Mouse (Mus musculus): ENCODE results near the gene Creld1. TPM values are rescaled to one million over a fixed set of nuclear protein-coding genes. Genes with fewer than 3 reads are reported as not detected.

Creld1 gene
- polyA plus RNA-seq, 1 experiment from 2014 or later, result 32.6 TPM

GRCm38 (mm10) chr6:113482477-113483099, 509 bp upstream of the Creld1 start:
- peaks cover 16 to 27% of the 10 kb centered on the region in 2 experiments for H3K4me1 ChIP-seq (ENCODE audit: control insufficient read depth in 2 of 2, insufficient read depth in 2 of 2, low read length in 2 of 2)
- H3K4me3 ChIP-seq (ENCODE audit: control insufficient read depth in 1 of 2, insufficient read depth in 1 of 2, low read depth in 1 of 2, low read length in 2 of 2), result peak overlapping the region; percentile 60 to 69
- peak overlapping the region; percentile 79 for H3K4me2 ChIP-seq (ENCODE audit: low read length)
- H3K9me3 ChIP-seq (ENCODE audit: control insufficient read depth, low read length), result no peaks in the 10 kb centered on the region
- peak overlapping the region; percentile 78 for H3K9ac ChIP-seq (ENCODE audit: low read length)
- WGBS, result 1% methylated on average over 65 of the region's 65 CpGs
- H3K27ac ChIP-seq (replicated peaks in 1 of 2; ENCODE audit: control insufficient read depth in 1 of 2, insufficient read depth in 1 of 2, low read depth in 2 of 2, low read length in 2 of 2), result peak overlapping the region; percentile 70 to 86
- H3K27me3 ChIP-seq (ENCODE audit: control insufficient read depth, insufficient read depth, low read length), result peaks cover 4% of the 10 kb centered on the region; the same call in 1 of the 2 replicates
- H3K36me3 ChIP-seq (ENCODE audit: control insufficient read depth, insufficient read depth, low read length), result peaks cover 9% of the 10 kb centered on the region; the same call in 1 of the 2 replicates
- ATAC-seq (ENCODE audit: insufficient number of reproducible peaks, insufficient read depth, low FRiP score, low read depth), result peak; percentile 24; the same call in 1 of the 2 replicates

DNA sequence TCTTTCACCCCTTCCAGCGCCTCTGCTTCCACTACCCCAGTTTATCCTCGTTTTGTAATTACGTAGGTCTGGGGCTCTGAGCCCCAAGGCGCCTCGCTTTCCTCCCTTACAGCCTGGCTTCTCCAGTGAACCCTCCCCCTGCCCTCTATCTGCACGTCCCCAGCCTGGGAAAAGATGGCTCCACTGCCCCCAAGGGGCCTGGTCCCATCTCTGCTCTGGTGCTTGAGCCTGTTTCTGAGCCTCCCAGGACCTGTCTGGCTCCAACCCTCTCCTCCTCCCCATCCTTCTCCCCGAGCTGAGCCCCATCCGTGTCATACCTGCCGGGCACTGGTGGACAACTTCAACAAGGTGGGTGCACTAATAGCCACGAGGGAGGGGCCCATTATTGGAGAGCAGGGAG, 632 bp downstream of the Creld1 start:
- 0 out of 2 replicates have a peak, but pooled peaks have one; percentile 18 for ATAC-seq (ENCODE audit: insufficient number of reproducible peaks, insufficient read depth, low FRiP score, low read depth)
- peak overlapping the region; percentile 79 for H3K4me2 ChIP-seq (ENCODE audit: low read length)
- peak overlapping the region; percentile 78 for H3K9ac ChIP-seq (ENCODE audit: low read length)
- peaks cover 4% of the 10 kb centered on the region; the same call in 1 of the 2 replicates for H3K27me3 ChIP-seq (ENCODE audit: control insufficient read depth, insufficient read depth, low read length)
- 9% methylated on average over 10 of the region's 10 CpGs for WGBS
- peaks cover 16 to 27% of the 10 kb centered on the region in 2 experiments for H3K4me1 ChIP-seq (ENCODE audit: control insufficient read depth in 2 of 2, insufficient read depth in 2 of 2, low read length in 2 of 2)
- H3K36me3 ChIP-seq (ENCODE audit: control insufficient read depth, insufficient read depth, low read length), result peaks cover 20% of the 10 kb centered on the region
- H3K9me3 ChIP-seq (ENCODE audit: control insufficient read depth, low read length), result no peaks in the 10 kb centered on the region
- peak overlapping the region; percentile 60 to 69 for H3K4me3 ChIP-seq (ENCODE audit: control insufficient read depth in 1 of 2, insufficient read depth in 1 of 2, low read depth in 1 of 2, low read length in 2 of 2)
- peak overlapping the region; percentile 70 to 86 for H3K27ac ChIP-seq (replicated peaks in 1 of 2; ENCODE audit: control insufficient read depth in 1 of 2, insufficient read depth in 1 of 2, low read depth in 2 of 2, low read length in 2 of 2)

DNA sequence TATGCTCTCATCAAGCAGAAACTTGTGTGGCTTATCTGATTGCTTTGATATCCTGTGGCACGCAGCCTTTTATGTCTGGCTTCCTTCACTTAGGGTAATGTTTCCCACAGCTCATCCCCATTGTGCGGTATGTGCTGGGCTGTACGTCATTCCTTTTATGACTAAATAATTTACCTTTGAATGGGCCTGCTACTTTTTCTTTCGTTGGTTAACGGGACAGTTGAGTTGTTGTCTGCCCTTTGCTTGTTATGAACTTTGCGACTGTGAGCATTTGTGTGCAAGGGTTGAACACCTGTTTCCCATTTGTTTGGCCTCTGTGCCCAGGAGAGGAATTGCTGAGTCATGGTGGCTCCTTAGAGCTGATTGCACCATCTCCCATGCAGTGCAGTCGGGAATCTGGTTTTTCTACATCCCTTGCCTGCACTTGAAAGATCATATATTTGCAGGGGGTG, 4.1 kb downstream of the Creld1 start:
- ATAC-seq (ENCODE audit: insufficient number of reproducible peaks, insufficient read depth, low FRiP score, low read depth), result no peak
- Histone ChIP-seq H3K9me3 (ENCODE audit: control insufficient read depth, low read length) (no peaks in the 10 kb centered on the region), H3K36me3 (ENCODE audit: control insufficient read depth, insufficient read depth, low read length) (peaks cover 55% of the 10 kb centered on the region), H3K9ac (ENCODE audit: low read length) (no peak overlapping the region), H3K27ac (replicated peaks in 1 of 2; ENCODE audit: control insufficient read depth in 1 of 2, insufficient read depth in 1 of 2, low read depth in 2 of 2, low read length in 2 of 2) (no peak overlapping the region), H3K4me1 (ENCODE audit: control insufficient read depth in 2 of 2, insufficient read depth in 2 of 2, low read length in 2 of 2) (peaks cover 9 to 10% of the 10 kb centered on the region in 2 experiments), H3K27me3 (ENCODE audit: control insufficient read depth, insufficient read depth, low read length) (no peaks in the 10 kb centered on the region), H3K4me2 (ENCODE audit: low read length) (no peak overlapping the region), H3K4me3 (ENCODE audit: control insufficient read depth in 1 of 2, insufficient read depth in 1 of 2, low read depth in 1 of 2, low read length in 2 of 2) (no peak overlapping the region)
- 68% methylated on average over 7 of the region's 7 CpGs for WGBS

DNA sequence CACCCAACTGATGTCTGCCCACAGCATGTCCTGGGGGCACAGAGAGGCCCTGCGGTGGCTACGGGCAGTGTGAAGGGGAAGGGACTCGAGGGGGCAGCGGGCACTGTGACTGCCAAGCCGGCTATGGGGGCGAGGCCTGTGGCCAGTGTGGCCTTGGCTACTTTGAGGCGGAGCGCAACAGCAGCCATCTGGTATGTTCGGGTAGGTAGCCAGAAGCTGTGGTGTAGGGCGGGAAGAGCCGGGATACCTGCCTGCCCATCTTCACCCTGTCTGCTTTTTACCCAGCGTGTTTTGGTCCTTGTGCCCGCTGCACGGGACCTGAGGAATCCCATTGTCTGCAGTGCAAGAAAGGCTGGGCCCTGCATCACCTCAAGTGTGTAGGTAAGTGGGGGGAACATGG, 6.3 kb downstream of the Creld1 start:
- no peaks in the 10 kb centered on the region for H3K9me3 ChIP-seq (ENCODE audit: control insufficient read depth, low read length)
- no peak overlapping the region for H3K4me3 ChIP-seq (ENCODE audit: control insufficient read depth in 1 of 2, insufficient read depth in 1 of 2, low read depth in 1 of 2, low read length in 2 of 2)
- no peak overlapping the region for H3K4me2 ChIP-seq (ENCODE audit: low read length)
- H3K9ac ChIP-seq (ENCODE audit: low read length), result no peak overlapping the region
- no peak overlapping the region for H3K27ac ChIP-seq (replicated peaks in 1 of 2; ENCODE audit: control insufficient read depth in 1 of 2, insufficient read depth in 1 of 2, low read depth in 2 of 2, low read length in 2 of 2)
- peaks cover 63% of the 10 kb centered on the region for H3K36me3 ChIP-seq (ENCODE audit: control insufficient read depth, insufficient read depth, low read length)
- no peaks in the 10 kb centered on the region for H3K27me3 ChIP-seq (ENCODE audit: control insufficient read depth, insufficient read depth, low read length)
- WGBS, result 89% methylated on average over 14 of the region's 14 CpGs
- H3K4me1 ChIP-seq (ENCODE audit: control insufficient read depth in 2 of 2, insufficient read depth in 2 of 2, low read length in 2 of 2), result peaks cover under 1 to 6% of the 10 kb centered on the region in 2 experiments; a peak in 3 of 4 replicates
- no peak for ATAC-seq (ENCODE audit: insufficient number of reproducible peaks, insufficient read depth, low FRiP score, low read depth)

DNA sequence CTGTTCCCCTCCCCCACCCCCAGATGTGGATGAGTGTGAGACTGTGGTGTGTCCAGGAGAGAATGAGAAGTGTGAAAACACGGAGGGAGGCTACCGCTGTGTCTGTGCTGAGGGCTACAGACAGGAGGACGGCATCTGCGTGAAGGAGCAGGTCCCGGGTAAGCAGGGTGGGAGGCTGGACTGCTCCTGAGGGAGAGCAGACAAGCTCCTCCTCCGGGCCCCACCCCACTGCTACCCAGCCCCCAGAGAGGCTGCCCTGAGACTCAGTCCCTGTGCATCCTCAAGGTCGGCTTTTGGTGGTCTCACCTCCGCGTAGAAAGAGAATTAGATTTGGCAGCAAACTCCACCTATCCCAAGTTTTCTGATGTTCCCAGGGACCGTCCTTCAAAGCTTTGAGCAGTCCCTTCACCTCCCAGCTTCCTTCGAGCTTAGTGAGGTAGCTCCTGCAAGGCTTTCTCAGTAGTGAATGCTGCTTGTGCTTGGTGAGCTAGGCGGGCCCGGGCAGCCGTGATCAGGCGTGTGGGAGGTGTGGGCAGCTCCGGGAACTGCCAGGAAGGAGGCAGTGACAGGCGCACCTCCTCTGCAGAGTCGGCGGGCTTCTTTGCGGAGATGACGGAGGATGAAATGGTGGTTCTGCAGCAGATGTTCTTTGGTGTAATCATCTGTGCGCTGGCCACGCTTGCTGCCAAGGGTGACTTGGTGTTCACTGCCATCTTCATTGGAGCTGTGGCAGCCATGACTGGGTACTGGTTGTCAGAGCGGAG, 9.2 kb downstream of the Creld1 start:
- Histone ChIP-seq H3K27ac (replicated peaks in 1 of 2; ENCODE audit: control insufficient read depth in 1 of 2, insufficient read depth in 1 of 2, low read depth in 2 of 2, low read length in 2 of 2) (no peak overlapping the region), H3K4me1 (ENCODE audit: control insufficient read depth in 2 of 2, insufficient read depth in 2 of 2, low read length in 2 of 2) (peaks cover 8 to 11% of the 10 kb centered on the region in 2 experiments; a peak in 3 of 4 replicates), H3K9ac (ENCODE audit: low read length) (no peak overlapping the region), H3K4me3 (ENCODE audit: control insufficient read depth in 1 of 2, insufficient read depth in 1 of 2, low read depth in 1 of 2, low read length in 2 of 2) (no peak overlapping the region), H3K4me2 (ENCODE audit: low read length) (no peak overlapping the region), H3K9me3 (ENCODE audit: control insufficient read depth, low read length) (no peaks in the 10 kb centered on the region), H3K27me3 (ENCODE audit: control insufficient read depth, insufficient read depth, low read length) (peaks cover 23% of the 10 kb centered on the region), H3K36me3 (ENCODE audit: control insufficient read depth, insufficient read depth, low read length) (peaks cover 56% of the 10 kb centered on the region)
- 69% methylated on average over 24 of the region's 24 CpGs for WGBS
- ATAC-seq (ENCODE audit: insufficient number of reproducible peaks, insufficient read depth, low FRiP score, low read depth), result no peak

DNA sequence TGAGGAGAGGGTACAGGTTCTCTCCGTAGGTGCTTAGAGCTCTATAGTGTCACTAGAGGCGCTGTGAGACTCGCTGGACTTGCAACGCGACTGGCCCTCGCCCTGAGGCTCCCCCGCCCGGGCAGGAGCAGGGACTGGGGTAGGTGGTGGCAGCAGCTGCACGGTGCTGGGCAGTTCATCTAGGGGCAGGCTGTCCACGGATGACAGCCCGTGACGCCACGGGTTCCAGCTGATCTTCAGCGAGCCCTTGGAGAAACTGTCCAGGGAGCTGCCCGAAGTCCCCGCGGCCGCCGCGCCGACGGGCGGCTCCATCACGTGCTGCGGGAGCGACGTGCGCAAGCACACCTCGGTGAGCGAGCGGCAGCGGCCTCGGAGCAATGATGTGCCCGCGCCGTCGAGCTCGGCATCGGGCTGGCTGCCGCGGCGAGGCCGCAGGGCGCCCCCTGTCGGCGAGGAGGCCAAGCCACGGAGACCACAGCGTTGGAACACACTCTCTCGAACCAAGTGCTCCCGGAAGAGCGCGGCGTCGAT, 11.2 kb downstream of the Creld1 start:
- Histone ChIP-seq H3K9ac (ENCODE audit: low read length) (peak overlapping the region; percentile 64), H3K4me1 (ENCODE audit: control insufficient read depth in 2 of 2, insufficient read depth in 2 of 2, low read length in 2 of 2) (peaks cover 8 to 11% of the 10 kb centered on the region in 2 experiments; a peak in 3 of 4 replicates), H3K27me3 (ENCODE audit: control insufficient read depth, insufficient read depth, low read length) (peaks cover 23% of the 10 kb centered on the region), H3K9me3 (ENCODE audit: control insufficient read depth, low read length) (no peaks in the 10 kb centered on the region), H3K36me3 (ENCODE audit: control insufficient read depth, insufficient read depth, low read length) (peaks cover 37% of the 10 kb centered on the region), H3K4me2 (ENCODE audit: low read length) (peak overlapping the region; percentile 77), H3K4me3 (ENCODE audit: control insufficient read depth in 1 of 2, insufficient read depth in 1 of 2, low read depth in 1 of 2, low read length in 2 of 2) (peak overlapping the region; percentile 41 to 43), H3K27ac (replicated peaks in 1 of 2; ENCODE audit: control insufficient read depth in 1 of 2, insufficient read depth in 1 of 2, low read depth in 2 of 2, low read length in 2 of 2) (no peak overlapping the region; a peak in 1 of 4 replicates)
- WGBS, result under 1% methylated on average over 54 of the region's 54 CpGs
- ATAC-seq (ENCODE audit: insufficient number of reproducible peaks, insufficient read depth, low FRiP score, low read depth), result peak; percentile 62

GRCm38 (mm10) chr6:113495071-113495675, 12.1 kb downstream of the Creld1 start:
- Histone ChIP-seq H3K27me3 (ENCODE audit: control insufficient read depth, insufficient read depth, low read length) (peaks cover 30% of the 10 kb centered on the region), H3K4me1 (ENCODE audit: control insufficient read depth in 2 of 2, insufficient read depth in 2 of 2, low read length in 2 of 2) (peaks cover 8 to 11% of the 10 kb centered on the region in 2 experiments; a peak in 3 of 4 replicates), H3K9me3 (ENCODE audit: control insufficient read depth, low read length) (no peaks in the 10 kb centered on the region), H3K36me3 (ENCODE audit: control insufficient read depth, insufficient read depth, low read length) (peaks cover 28% of the 10 kb centered on the region), H3K4me2 (ENCODE audit: low read length) (peak overlapping the region; percentile 77), H3K27ac (replicated peaks in 1 of 2; ENCODE audit: control insufficient read depth in 1 of 2, insufficient read depth in 1 of 2, low read depth in 2 of 2, low read length in 2 of 2) (no peak overlapping the region), H3K9ac (ENCODE audit: low read length) (peak overlapping the region; percentile 64), H3K4me3 (ENCODE audit: control insufficient read depth in 1 of 2, insufficient read depth in 1 of 2, low read depth in 1 of 2, low read length in 2 of 2) (peak overlapping the region; percentile 41 to 43)
- WGBS, result 22% methylated on average over 28 of the region's 28 CpGs
- no peak for ATAC-seq (ENCODE audit: insufficient number of reproducible peaks, insufficient read depth, low FRiP score, low read depth)
